Mouse (Mus musculus) midbrain, embryonic 16.5 days (tissue): Measurements from ENCODE around the gene Zfp513. TPM values are rescaled to one million over a fixed set of nuclear protein-coding genes. Genes with fewer than 3 reads are reported as not detected.

Source experiments
- ATAC-seq: fragments of 200-750 bp; cut with Nextera tagmentation; 2 replicates; pipeline ENCODE4 v1.8.0; 2017; ENCODE audit warnings: moderate TSS enrichment
- H3K27ac ChIP-seq: fragments of 300-500 bp; sonication (generic); 2 replicates; pipeline ENCODE4 v1.5.1; 2014; ENCODE audit warnings: mild to moderate bottlenecking, low read length, mixed read lengths
- H3K27me3 ChIP-seq: fragments of 300-500 bp; sonication (generic); 2 replicates; pipeline ENCODE4 v1.6.1; 2014; ENCODE audit warnings: low read depth, low read length, mixed read lengths; ENCODE audit not compliant: control insufficient read depth, insufficient read depth
- H3K36me3 ChIP-seq: fragments of 300-500 bp; sonication (generic); 2 replicates; pipeline ENCODE4 v1.6.1; 2014; ENCODE audit warnings: mild to moderate bottlenecking, low read length, moderate library complexity, mixed read lengths; ENCODE audit not compliant: control insufficient read depth, insufficient read depth
- H3K4me1 ChIP-seq: fragments of 300-500 bp; sonication (generic); 2 replicates; pipeline ENCODE4 v1.6.1; 2014; ENCODE audit warnings: mild to moderate bottlenecking, low read length, mixed read lengths; ENCODE audit not compliant: control insufficient read depth, insufficient read depth
- H3K4me2 ChIP-seq: fragments of 300-500 bp; sonication (generic); 2 replicates; pipeline ENCODE4 v1.6.1; 2014; ENCODE audit warnings: mild to moderate bottlenecking, low read length, mixed read lengths
- H3K4me3 ChIP-seq: fragments of 300-500 bp; sonication (generic); 2 replicates; pipeline ENCODE4 v1.5.1; 2014; ENCODE audit warnings: low read depth, mild to moderate bottlenecking, low read length, moderate library complexity, mixed read lengths
- H3K9ac ChIP-seq: fragments of 300-500 bp; sonication (generic); 2 replicates; pipeline ENCODE4 v1.6.1; 2014; ENCODE audit warnings: low read depth, low read length, mixed read lengths
- H3K9me3 ChIP-seq: fragments of 300-500 bp; sonication (generic); replicated peaks from 2 replicates; pipeline ENCODE4 v1.6.1; 2014; ENCODE audit warnings: mild to moderate bottlenecking, low read length, mixed read lengths; ENCODE audit not compliant: control insufficient read depth, poor library complexity, severe bottlenecking
- WGBS: fragments of 180-500 bp; shearing (Covaris S2); extraction: QIAGEN DNeasy Blood & Tissue Kit; methylation state at CpG from one replicate; pipeline ENCODE4 v1.1.7; 2014; 5-methylcytosine and 5-hydroxymethylcytosine counted together
- polyA plus RNA-seq: library from polyadenylated mRNA; unstranded; fragments of >200 nt; fragmentation: Nextera tagmentation; extraction: Ambion mirVana; gene quantifications from 2 replicates; pipeline ENCODE4 v1.2.1, GENCODE M21; 2015

Gene Zfp513
- polyA plus RNA-seq, 1 experiment from 2014 or later: 12.6 TPM

DNA sequence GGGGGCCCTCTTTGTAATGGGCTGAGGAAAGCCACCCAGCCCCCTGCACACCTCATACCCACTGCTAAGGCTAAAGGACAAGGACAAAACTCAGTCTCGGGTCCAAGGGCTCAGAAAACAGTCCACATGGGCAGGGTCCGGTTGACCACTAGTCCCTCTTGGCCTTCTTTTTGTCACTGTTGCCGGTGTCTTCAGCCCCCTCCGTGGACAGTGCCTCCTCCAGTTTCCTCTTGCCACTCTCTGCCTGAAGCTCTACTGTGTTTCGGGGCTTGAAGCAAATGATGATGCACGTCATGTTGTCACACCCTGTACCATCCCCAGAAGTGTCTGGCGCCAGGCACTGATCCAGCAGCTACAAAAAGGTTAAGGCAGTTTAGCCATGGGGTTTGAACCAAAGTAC lies 830 bp upstream of the Zfp513 start:
- Histone ChIP-seq H3K4me2 (peak overlapping the region; percentile 58), H3K9ac (0 out of 2 replicates have a peak overlapping the region, but pooled peaks have one; percentile 23), H3K27ac (peak overlapping the region; percentile 73), H3K4me3 (peak overlapping the region; percentile 81), H3K9me3 (peaks cover 5% of the 10 kb centered on the region), H3K4me1 (peaks cover 16% of the 10 kb centered on the region), H3K27me3 (no peaks in the 10 kb centered on the region), H3K36me3 (peaks cover 50% of the 10 kb centered on the region)
- ATAC-seq: no peak
- 88% methylated on average over 7 of the region's 7 CpGs for WGBS

DNA sequence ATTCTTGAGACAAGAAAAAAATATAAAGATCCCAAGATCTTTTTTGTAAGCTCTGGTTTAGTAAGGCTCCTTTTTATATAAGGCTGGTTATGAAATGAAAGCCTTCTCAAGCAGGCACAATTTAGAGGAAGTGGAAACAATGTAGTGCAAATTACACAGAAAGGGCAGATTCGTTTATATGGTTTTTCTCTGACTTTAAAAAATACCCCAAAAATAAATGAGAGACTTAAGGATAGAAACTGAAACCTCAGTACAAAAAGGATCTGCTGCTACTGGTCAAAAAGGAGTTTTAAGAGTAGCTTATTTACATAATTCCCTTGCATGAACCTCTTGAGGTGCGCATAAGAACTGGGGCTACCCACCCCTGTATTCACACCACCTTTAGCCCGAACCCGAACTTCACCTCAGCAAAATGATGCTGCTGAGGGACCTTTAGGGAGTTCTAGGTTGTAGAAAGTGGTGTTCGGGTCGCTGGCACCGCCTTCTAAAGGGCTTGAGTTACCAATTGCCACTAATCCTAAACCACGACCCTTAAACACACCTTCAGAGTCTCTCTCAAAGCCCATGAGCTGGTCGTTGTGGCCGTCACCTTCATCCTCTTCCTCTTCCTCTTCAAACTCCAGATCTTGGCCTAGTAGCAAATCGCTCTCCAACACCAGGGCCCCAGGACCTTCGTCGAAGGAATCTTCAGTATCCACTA lies 911 bp downstream of the Zfp513 start:
- no peaks in the 10 kb centered on the region for H3K27me3 ChIP-seq
- WGBS: 19% methylated on average over 13 of the region's 13 CpGs
- H3K9ac ChIP-seq: peak overlapping the region; percentile 89
- peaks cover 58% of the 10 kb centered on the region for H3K36me3 ChIP-seq
- ATAC-seq: no peak
- peak overlapping the region; percentile 94 for H3K4me2 ChIP-seq
- H3K9me3 ChIP-seq: peaks cover 5% of the 10 kb centered on the region
- H3K27ac ChIP-seq: peak overlapping the region; percentile 83
- peaks cover 16% of the 10 kb centered on the region for H3K4me1 ChIP-seq
- H3K4me3 ChIP-seq: peak overlapping the region; percentile 81

GRCm38 (mm10) chr5:31200327-31200768 lies 1.8 kb downstream of the Zfp513 start:
- Histone ChIP-seq H3K4me2 (no peak overlapping the region), H3K4me3 (no peak overlapping the region), H3K9me3 (peaks cover 5% of the 10 kb centered on the region), H3K9ac (no peak overlapping the region), H3K27ac (no peak overlapping the region), H3K27me3 (no peaks in the 10 kb centered on the region), H3K36me3 (peaks cover 62% of the 10 kb centered on the region), H3K4me1 (peaks cover 16% of the 10 kb centered on the region)
- ATAC-seq: no peak
- 89% methylated on average over 27 of the region's 27 CpGs for WGBS

DNA sequence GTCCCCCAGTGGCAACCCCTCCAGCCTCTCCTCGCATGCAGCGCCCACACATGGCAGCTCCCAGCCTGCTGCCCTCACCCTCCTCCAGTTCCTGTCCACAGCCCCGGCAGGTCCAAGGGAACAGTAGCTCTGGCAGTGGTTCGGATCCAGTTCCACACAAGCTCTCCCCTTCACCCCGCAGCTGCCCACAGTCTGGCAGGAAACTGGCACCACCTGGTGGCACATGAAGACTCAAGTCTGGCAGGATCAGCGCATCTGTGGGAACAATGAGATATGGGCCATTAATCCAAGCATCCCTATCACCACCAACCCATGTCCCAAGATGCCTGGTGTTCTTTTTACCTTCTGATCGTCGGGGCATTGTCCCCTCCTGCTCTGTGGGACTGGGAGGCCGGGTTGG lies 2.2 kb downstream of the Zfp513 start:
- peaks cover 16% of the 10 kb centered on the region for H3K4me1 ChIP-seq
- no peak overlapping the region for H3K4me3 ChIP-seq
- H3K36me3 ChIP-seq: peaks cover 65% of the 10 kb centered on the region
- no peak for ATAC-seq
- no peak overlapping the region for H3K9ac ChIP-seq
- no peak overlapping the region for H3K4me2 ChIP-seq
- H3K27ac ChIP-seq: no peak overlapping the region
- H3K9me3 ChIP-seq: peaks cover 5% of the 10 kb centered on the region
- H3K27me3 ChIP-seq: no peaks in the 10 kb centered on the region
- 88% methylated on average over 9 of the region's 9 CpGs for WGBS

- peaks cover 18% of the 10 kb centered on the region for H3K4me1 ChIP-seq
Measured at GRCm38 (mm10) chr5:31199321-31199892, 2.7 kb downstream of the Zfp513 start.

DNA sequence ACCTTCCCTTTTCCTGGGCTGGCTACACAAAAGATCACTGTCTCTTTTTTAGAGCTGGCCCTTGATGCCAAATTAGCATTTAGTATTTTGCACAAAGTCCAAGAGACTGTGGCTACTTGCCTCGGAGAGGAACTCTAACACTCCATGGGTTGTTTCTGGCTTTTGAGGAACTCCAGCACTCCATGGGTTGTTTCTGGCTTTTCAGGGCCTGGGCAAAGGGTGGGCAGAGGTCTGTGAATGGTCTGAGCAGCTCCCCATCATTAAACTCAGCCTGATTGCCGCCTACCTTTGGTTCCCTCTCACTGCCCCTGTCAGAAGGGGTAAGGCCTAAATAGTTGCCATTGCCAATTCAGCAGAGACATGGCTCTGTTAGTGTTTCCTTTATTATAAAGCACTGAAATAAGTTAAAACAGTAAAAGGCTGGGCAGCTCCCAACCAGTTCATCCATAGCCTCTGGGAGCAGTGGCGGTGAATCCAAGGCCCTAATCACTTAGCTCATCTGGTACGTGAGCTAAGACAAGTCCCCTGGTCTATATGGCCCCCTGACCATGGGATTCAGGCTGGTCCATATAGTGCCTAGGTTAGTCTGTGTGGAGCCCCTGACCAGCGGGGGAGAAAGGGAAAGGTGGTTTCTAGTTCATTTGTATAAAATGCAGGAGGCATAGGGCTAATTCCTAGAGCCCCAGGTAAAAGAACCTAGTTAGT lies 3.3 kb downstream of the Zfp513 start:
- Histone ChIP-seq H3K4me1 (peaks cover 24% of the 10 kb centered on the region), H3K4me2 (no peak overlapping the region), H3K27ac (no peak overlapping the region), H3K9me3 (peaks cover 5% of the 10 kb centered on the region), H3K4me3 (no peak overlapping the region), H3K27me3 (no peaks in the 10 kb centered on the region), H3K36me3 (peaks cover 60% of the 10 kb centered on the region), H3K9ac (no peak overlapping the region)
- ATAC-seq: no peak
- 88% methylated on average over 5 of the region's 5 CpGs for WGBS

More at GRCm38 (mm10) chr5:31199321-31199892, 2.7 kb downstream of the Zfp513 start:
- Histone ChIP-seq H3K4me3 (no peak overlapping the region), H3K9me3 (peaks cover 5% of the 10 kb centered on the region), H3K4me2 (no peak overlapping the region), H3K36me3 (peaks cover 63% of the 10 kb centered on the region), H3K27me3 (no peaks in the 10 kb centered on the region), H3K27ac (no peak overlapping the region), H3K9ac (no peak overlapping the region)
- no peak for ATAC-seq
- WGBS: 93% methylated on average over 19 of the region's 19 CpGs

DNA sequence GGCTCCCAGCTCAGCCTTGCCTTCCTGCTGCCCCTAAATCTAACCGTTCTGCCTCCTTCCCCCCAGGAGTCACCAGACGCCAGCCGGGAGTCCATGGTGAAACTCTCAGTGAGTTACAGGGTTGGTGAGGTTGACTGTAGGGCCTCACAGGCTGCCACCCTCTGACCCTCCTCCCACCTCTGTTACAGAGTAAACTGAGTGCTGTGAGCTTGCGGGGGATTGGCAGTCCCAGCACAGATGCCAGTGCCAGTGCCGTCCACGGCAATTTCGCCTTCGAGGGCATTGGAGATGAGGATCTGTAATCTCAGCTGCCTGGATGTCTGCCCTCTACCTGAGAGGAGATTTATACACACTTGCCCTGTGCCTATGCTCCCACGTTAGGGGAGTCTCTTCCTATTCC lies 3.9 kb downstream of the Zfp513 start:
- Histone ChIP-seq H3K9ac (no peak overlapping the region), H3K36me3 (peaks cover 56% of the 10 kb centered on the region), H3K4me1 (peaks cover 24% of the 10 kb centered on the region), H3K27ac (no peak overlapping the region), H3K27me3 (no peaks in the 10 kb centered on the region), H3K4me3 (no peak overlapping the region), H3K9me3 (peaks cover 5% of the 10 kb centered on the region), H3K4me2 (no peak overlapping the region)
- 85% methylated on average over 9 of the region's 9 CpGs for WGBS
- ATAC-seq: no peak

DNA sequence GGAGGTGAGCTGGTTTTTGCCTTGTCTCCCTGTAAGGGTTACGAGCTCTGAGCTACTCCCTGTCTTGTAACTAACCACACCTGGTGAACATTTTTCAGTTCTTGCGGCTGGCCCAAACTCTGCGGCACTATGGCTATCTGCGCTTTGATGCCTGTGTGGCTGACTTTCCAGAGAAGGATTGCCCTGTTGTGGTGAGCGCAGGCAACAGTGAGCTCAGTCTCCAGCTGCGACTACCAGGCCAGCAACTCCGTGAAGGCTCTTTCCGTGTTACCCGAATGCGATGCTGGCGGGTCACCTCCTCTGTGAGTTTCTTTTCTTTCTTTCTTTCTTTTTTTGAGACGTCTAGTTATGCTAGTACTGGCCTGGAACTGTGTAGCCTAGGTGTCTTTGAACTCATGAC lies 5.0 kb downstream of the Zfp513 start:
- no peak overlapping the region for H3K9ac ChIP-seq
- H3K4me2 ChIP-seq: no peak overlapping the region
- H3K36me3 ChIP-seq: peaks cover 51% of the 10 kb centered on the region
- no peak overlapping the region for H3K4me3 ChIP-seq
- H3K27ac ChIP-seq: no peak overlapping the region
- no peaks in the 10 kb centered on the region for H3K27me3 ChIP-seq
- WGBS: 95% methylated on average over 12 of the region's 12 CpGs
- H3K9me3 ChIP-seq: peaks cover 5% of the 10 kb centered on the region
- no peak for ATAC-seq
- peaks cover 23% of the 10 kb centered on the region for H3K4me1 ChIP-seq

DNA sequence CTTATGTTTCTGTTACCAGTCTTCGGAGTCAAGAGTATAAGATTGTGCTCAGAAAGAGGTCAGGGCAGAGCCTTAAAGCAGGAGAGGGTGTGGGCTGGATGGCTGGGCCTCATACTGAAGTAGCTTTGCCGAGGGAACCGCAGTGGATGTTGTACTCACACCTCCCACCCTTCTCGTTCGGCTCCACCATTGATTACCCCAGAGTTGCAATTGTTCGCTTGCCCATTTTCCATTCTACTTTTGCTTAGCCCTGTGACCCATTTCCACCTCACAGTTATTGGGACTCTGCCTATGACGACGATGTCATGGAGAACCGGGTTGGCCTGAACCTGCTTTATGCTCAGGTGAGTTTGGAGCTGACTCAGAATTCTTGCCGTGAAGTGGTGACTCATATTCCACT lies 5.9 kb downstream of the Zfp513 start:
- H3K4me2 ChIP-seq: no peak overlapping the region
- H3K4me1 ChIP-seq: peaks cover 29% of the 10 kb centered on the region
- peaks cover 5% of the 10 kb centered on the region for H3K9me3 ChIP-seq
- H3K9ac ChIP-seq: no peak overlapping the region
- H3K36me3 ChIP-seq: peaks cover 51% of the 10 kb centered on the region
- 97% methylated on average over 10 of the region's 10 CpGs for WGBS
- H3K27me3 ChIP-seq: no peaks in the 10 kb centered on the region
- H3K4me3 ChIP-seq: no peak overlapping the region
- no peak for ATAC-seq
- no peak overlapping the region for H3K27ac ChIP-seq
